Mouse (Mus musculus) embryo, embryonic 10.5 days (tissue): Measurements from ENCODE around the gene Pax5.

Experiments
- DNase-seq: peaks from one replicate; pipeline ENCODE4 v3.0.0-alpha.2; 2015; ENCODE audit warnings: low spot score

Pax5 gene

GRCm38 (mm10) chr4:44705967-44706366, 4.3 kb downstream of the Pax5 start:
- DNase-seq, result no peak

- DNase-seq, result peak; percentile 26
These were observed 5.1 kb downstream of the Pax5 start for GRCm38 (mm10) chr4:44705151-44705550.

- peak; percentile 96 for DNase-seq
These were observed 5.9 kb downstream of the Pax5 start for GRCm38 (mm10) chr4:44704369-44704745.

- peak; percentile 28 for DNase-seq
These were observed 6.5 kb downstream of the Pax5 start for GRCm38 (mm10) chr4:44703686-44704368.

GRCm38 (mm10) chr4:44702891-44703685, 7.2 kb downstream of the Pax5 start:
- DNase-seq, result peak; percentile 53

- peak; percentile 71 for DNase-seq
These were observed 8.2 kb downstream of the Pax5 start for GRCm38 (mm10) chr4:44702011-44702527.

GRCm38 (mm10) chr4:44701513-44701912, 8.8 kb downstream of the Pax5 start:
- peak; percentile 16 for DNase-seq

GRCm38 (mm10) chr4:44696676-44697075, 13.6 kb downstream of the Pax5 start:
- DNase-seq, result no peak

GRCm38 (mm10) chr4:44694369-44694768, 15.9 kb downstream of the Pax5 start:
- peak; percentile 41 for DNase-seq

GRCm38 (mm10) chr4:44685582-44685981, 24.7 kb downstream of the Pax5 start:
- DNase-seq, result no peak

GRCm38 (mm10) chr4:44680242-44680897, 29.9 kb downstream of the Pax5 start:
- no peak for DNase-seq

GRCm38 (mm10) chr4:44678641-44679040, 31.6 kb downstream of the Pax5 start:
- DNase-seq, result no peak

- no peak for DNase-seq
These were observed 32.3 kb downstream of the Pax5 start for GRCm38 (mm10) chr4:44678026-44678425.

GRCm38 (mm10) chr4:44674973-44675372, 35.3 kb downstream of the Pax5 start:
- DNase-seq, result no peak

GRCm38 (mm10) chr4:44673726-44674125, 36.6 kb downstream of the Pax5 start:
- DNase-seq, result peak; percentile 40

GRCm38 (mm10) chr4:44672216-44672937, 37.9 kb downstream of the Pax5 start:
- DNase-seq, result no peak

GRCm38 (mm10) chr4:44671486-44671885, 38.8 kb downstream of the Pax5 start:
- no peak for DNase-seq

- DNase-seq, result no peak
These were observed 39.3 kb downstream of the Pax5 start for GRCm38 (mm10) chr4:44671035-44671434.

GRCm38 (mm10) chr4:44670380-44670779, 39.9 kb downstream of the Pax5 start:
- no peak for DNase-seq

- peak; percentile 53 for DNase-seq
These were observed 40.7 kb downstream of the Pax5 start for GRCm38 (mm10) chr4:44669485-44670181.

- DNase-seq, result no peak
These were observed 41.7 kb downstream of the Pax5 start for GRCm38 (mm10) chr4:44668574-44668973.
